Mouse (Mus musculus) ovary, adult 18-20 months (tissue): ENCODE data around the gene Ptgis.
"Not testable (repeated sequence)": the region's sequence is repeated elsewhere in the genome, so short reads cannot be mapped to it uniquely, and the experiment has no call there.

Experiments used
- DNase-seq: peaks from one replicate; pipeline ENCODE4 v3.0.0; 2022; ENCODE audit warnings: low spot score, mixed read lengths

The Ptgis gene

GRCm38 (mm10) chr2:167232132-167233008 is 8.0 kb downstream of the Ptgis start:
- DNase-seq: peak; percentile 70

GRCm38 (mm10) chr2:167230554-167230953 is 9.8 kb downstream of the Ptgis start:
- DNase-seq: no peak

- no peak for DNase-seq
These were observed 15.5 kb downstream of the Ptgis start for GRCm38 (mm10) chr2:167224937-167225336.

DNA sequence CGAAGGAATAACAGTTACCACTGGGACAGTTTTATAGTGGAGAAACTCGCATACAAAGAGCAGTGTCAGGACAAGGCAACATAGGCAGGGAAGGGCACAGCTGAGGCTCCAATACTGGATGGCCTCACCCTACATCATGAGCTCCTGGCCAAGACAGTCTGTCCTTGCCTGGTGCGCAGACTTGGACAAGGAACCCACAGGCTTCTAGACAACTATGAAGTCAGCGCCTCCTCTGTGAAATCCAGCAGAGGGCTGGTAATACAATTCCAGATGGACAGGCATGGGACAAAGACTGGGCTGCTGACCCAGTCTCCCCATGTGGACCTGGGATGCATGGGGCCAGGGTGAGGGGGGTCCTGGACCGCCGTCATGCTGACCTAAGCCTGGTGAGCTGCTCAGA is 16.2 kb downstream of the Ptgis start:
- no peak for DNase-seq

DNA sequence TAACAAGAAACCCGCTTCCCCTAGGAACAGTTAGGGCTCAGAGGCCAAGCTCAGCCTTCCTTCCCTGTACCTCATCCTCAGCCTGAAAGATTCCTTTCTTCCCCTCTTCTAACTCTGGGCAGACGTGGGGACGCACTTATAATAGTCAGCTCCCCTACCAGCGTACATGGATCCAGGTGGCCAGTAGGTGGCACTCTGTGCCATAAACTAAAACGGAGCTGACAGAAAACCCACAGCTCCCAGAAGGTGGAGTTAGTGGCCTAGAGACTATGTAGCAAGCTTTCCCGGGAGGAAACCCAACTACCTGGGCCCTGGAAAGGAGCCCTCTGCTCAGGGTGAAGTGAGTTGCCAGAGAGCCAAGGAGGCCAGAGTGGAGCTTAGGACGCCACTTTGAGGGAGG is 18.3 kb downstream of the Ptgis start:
- DNase-seq: peak; percentile 43

- DNase-seq: no peak
These were observed 19.1 kb downstream of the Ptgis start for GRCm38 (mm10) chr2:167221159-167221845.

DNA sequence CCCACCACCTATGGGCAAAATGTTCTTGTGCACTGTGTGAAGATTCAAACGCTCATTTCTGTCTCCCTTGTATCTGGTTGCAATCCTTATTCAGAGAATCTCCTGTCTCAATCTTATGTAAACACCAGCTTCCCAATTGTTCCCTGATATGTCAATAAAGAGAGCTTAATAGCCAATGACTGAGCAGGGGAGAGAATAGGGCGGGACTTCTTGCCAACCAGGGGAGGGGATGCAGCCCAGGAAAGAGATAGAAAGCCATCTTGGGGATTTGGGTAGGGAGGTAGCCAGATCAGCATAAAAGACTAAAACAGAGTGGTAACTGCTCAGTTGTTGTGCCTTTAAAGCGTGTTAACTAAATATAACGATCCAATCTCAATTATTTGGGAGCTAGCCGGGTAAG is 19.7 kb downstream of the Ptgis start:
- no peak for DNase-seq

DNA sequence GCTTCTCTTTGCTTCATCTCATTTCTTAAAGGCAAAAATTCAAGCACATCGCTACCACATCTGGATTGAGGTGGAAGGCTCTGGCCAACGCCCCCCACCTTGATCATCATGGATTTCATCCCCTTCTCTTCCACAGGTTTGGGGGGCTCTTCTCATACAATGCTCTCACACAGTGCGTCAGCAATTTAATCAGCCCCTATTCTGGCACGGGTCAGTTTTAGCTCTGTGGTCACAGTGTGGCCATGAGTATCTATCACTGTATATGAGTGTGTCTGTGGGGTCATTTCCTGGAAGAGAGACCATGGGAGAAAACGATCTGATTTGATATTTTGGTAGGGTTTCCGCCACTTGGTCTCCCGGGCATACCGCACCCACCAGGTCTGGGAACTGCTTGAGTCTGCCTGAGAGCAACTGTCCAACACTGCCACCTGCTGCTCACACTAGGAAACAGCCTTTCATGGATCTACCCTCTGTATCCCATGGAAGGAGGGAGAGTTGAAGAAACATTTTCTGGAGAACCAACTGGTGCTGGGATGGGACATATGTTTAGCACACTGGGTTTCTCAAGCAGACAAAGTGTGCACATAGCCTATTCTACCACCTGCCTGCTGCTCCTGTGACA is 21.1 kb downstream of the Ptgis start:
- DNase-seq: peak; percentile 46

DNA sequence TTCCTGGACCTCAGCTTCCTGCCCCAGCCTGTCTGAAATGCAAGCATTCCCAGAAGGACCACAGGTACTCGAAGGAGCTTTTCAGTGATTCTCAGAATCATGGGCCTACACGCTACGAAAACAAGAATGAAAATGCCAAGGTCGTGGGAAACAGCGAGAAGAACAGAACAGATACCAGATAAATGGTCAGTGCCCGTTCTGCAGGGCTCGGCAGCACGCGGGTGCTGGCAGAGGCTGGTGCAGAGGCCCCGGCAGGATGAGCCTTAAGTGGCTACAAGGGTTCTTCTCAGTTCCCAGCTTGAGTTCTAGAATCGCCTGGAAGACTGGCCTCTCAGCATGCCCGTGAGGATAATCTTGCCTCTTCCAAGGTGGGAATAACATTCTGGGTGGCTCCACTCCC is 26.7 kb downstream of the Ptgis start:
- no peak for DNase-seq

GRCm38 (mm10) chr2:167213076-167213475 is 27.3 kb downstream of the Ptgis start:
- no peak for DNase-seq

DNA sequence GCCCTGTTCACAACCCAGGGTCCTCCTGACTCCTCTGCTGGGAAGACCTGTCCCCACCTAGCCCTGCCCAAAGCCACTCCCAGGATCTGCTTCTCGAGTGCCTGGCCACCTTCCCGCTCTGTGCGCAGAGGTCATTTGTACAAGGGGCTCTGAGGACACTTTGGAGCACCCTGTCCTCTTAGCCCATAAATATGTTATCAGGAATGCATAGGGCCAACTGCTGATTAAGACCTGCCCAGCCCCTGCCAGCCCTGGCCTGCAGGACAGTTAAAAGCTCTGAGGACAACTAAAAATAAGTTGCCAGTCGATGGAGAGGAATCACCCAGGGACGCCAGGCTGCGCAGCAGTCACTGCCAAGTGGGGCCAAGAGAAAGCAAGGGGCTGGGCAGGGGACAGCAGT is 27.9 kb downstream of the Ptgis start:
- DNase-seq: no peak

GRCm38 (mm10) chr2:167212089-167212488 is 28.3 kb downstream of the Ptgis start:
- no peak for DNase-seq

GRCm38 (mm10) chr2:167209900-167210299 is 30.5 kb downstream of the Ptgis start:
- no peak for DNase-seq

- DNase-seq: no peak
These were observed 31.4 kb downstream of the Ptgis start for GRCm38 (mm10) chr2:167208984-167209383.

- no peak for DNase-seq
These were observed 34.3 kb downstream of the Ptgis start for GRCm38 (mm10) chr2:167205918-167206629.

DNA sequence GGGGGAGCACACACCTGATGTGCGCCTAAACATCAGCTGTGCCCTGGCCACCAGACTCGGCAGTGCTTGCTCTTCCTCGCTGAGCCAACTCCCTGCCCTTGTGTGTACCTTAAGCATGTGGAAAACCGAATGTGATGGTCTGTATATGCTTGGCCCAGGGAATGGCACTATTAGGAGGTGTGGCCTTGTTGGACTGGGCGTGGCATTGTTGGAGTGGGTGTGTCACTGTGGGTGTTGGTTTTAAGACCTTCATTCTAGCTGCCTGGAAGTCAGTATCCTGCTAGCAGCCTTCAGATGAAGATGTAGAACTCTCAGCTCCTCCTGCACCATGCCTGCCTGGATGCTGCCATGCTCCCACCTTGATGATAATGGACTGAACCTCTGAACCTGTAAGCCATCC is 35.7 kb downstream of the Ptgis start:
- DNase-seq: not testable (repeated sequence)

- no peak for DNase-seq
These were observed 36.8 kb downstream of the Ptgis start for GRCm38 (mm10) chr2:167203505-167204166.

DNA sequence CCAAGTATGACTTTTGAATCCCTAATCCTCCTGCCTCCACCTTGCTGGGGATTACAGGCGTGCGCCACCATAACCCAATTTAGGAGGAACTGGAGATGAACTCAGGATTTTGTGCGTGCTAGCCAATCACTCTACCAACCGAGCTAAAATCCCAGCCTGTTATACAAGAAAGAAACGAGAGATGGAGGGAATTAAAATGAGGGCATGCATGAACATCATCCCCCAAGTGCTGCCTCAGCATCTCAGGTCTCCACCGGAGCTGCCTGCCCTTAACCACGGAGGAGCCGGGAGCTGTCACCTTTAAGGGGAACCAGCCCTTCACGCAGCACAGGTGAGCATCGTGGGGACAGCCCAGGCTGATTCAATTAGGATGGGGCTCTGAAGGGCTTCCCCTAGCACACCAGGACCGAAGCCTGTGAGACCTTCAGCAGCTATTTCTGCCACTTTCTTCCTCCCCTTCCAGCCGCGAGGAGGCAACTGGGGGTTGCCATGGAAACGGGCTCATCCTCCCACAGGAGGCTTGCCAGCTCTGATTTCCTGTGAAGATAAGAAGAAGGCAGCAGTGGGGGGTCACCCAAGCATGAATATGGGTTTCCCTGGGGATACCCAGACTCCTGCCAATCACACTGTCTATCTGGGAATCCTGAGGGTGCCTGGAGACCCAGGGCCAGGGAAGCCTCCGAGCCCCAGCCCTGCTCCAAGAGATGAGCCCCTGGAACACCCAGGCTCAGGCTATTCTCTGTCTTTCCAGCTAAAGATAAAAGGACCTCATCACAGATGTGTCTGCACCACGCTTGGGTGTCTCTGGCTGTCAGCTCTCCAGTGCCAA is 38.7 kb downstream of the Ptgis start:
- no peak for DNase-seq

DNA sequence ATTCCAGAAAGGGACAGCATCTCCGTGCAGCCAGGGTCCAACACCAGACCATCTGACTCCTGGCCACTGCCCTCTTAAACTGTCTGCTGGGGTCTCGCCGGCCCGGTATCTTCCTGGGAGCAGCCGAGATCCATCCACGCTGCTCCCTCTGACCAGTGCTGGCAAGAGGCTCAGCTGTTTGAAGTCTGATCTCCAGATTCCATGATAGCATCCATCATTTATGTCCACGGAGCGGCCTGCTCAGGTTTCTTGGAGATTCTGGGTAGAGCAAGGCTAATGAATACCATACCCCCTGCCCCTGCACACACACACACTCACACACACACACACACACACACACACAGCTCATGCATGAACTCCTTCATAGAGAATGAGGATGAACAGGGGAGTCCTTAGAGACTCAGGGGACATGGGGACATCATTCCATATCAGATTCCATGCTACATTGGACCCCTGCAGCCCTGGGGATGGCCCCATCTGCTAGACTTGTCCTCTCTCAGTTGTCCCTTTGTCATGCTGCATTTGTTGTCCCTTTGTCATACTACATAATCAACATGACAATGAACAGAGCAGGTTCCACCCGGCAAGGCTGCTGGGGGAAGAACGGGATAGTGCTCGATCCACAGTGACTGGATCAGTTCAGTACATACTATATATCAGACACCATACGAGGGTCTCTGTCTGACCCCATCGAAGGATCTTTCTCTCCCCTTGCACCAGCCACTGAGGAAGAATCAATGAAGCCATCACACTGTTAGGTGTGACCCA is 41.6 kb downstream of the Ptgis start:
- no peak for DNase-seq

GRCm38 (mm10) chr2:167193361-167193760 is 47.0 kb downstream of the Ptgis start:
- DNase-seq: no peak
